Mouse (Mus musculus) CH12.LX (cell line): ENCODE results near the gene Rbfox1.

ENCODE experiments used
- CTCF ChIP-seq, 2 experiments: IDR thresholded peaks in 1 of 2; conservative IDR thresholded peaks in 1 of 2; 2 replicates each; pipeline ENCODE4 v1.5.1; 2011 to 2012; ENCODE audit warnings: low read depth in 2 of 2, low read length in 2 of 2, improper control_type of control experiment in 1 of 2, inconsistent platforms in 1 of 2, mild to moderate bottlenecking in 1 of 2, moderate library complexity in 1 of 2
- ELF1 ChIP-seq: IDR thresholded peaks from 2 replicates; pipeline ENCODE4 v1.6.1; 2014; ENCODE audit warnings: low read depth, mild to moderate bottlenecking, inconsistent platforms, low read length, improper control_type of control experiment
- EP300 ChIP-seq: IDR thresholded peaks from 2 replicates; pipeline ENCODE4 v1.6.1; 2011; ENCODE audit warnings: low read length, improper control_type of control experiment
- JUN ChIP-seq: IDR thresholded peaks from 2 replicates; pipeline ENCODE4 v1.6.1; 2011; ENCODE audit warnings: low read depth, mild to moderate bottlenecking, low read length, improper control_type of control experiment, moderate library complexity; ENCODE audit not compliant: insufficient read depth
- NELFE ChIP-seq: IDR thresholded peaks from 2 replicates; pipeline ENCODE4 v1.6.1; 2011; ENCODE audit warnings: low read depth, low read length, improper control_type of control experiment
- NRF1 ChIP-seq: IDR thresholded peaks from 2 replicates; pipeline ENCODE4 v1.6.1; 2014; ENCODE audit warnings: low read depth, mild to moderate bottlenecking, inconsistent platforms, low read length, improper control_type of control experiment, moderate library complexity
- POLR2A ChIP-seq: IDR thresholded peaks from 2 replicates; pipeline ENCODE4 v1.6.1; 2011; ENCODE audit warnings: low read depth, mild to moderate bottlenecking, improper control_type of control experiment, low read length
- SIN3A ChIP-seq: IDR thresholded peaks from 2 replicates; pipeline ENCODE4 v1.6.1; 2012; ENCODE audit warnings: low read length, improper control_type of control experiment, inconsistent platforms
- USF1 ChIP-seq: IDR thresholded peaks from 2 replicates; pipeline ENCODE4 v1.6.1; 2014; ENCODE audit warnings: low read depth, mild to moderate bottlenecking, inconsistent platforms, low read length, improper control_type of control experiment

GRCm38 (mm10) chr16:6284317-6284716, 399.2 kb downstream of the Rbfox1 start:
- TF ChIP-seq POLR2A (no peak), CTCF (conservative IDR thresholded peaks at IDR 0.05 in 1 of 2, IDR thresholded peaks at IDR 0.05 in 1 of 2; ENCODE audit: low read depth in 2 of 2, low read length in 2 of 2) (no peak), SIN3A (no peak), EP300 (no peak), JUN (no peak), USF1 (no peak), ELF1 (no peak), NRF1 (no peak), NELFE (no peak)
